Mouse (Mus musculus) small intestine, adult 2 months (tissue): ENCODE data around the gene A630001G21Rik.

Experiments used
- CTCF ChIP-seq: fragments of 200-500 bp; IDR thresholded peaks from 2 replicates; pipeline ENCODE4 v1.5.1; 2012; ENCODE audit warnings: low read depth, mild to moderate bottlenecking, control low read depth, inconsistent platforms, low read length, moderate library complexity, mixed read lengths; ENCODE audit not compliant: insufficient replicate concordance, insufficient read length; ENCODE audit errors: extremely low read depth
- POLR2A ChIP-seq: fragments of 200-500 bp; IDR thresholded peaks from 2 replicates; pipeline ENCODE4 v1.6.1; 2012; ENCODE audit warnings: low read depth, mild to moderate bottlenecking, control low read depth, inconsistent platforms, low read length, moderate library complexity

DNA sequence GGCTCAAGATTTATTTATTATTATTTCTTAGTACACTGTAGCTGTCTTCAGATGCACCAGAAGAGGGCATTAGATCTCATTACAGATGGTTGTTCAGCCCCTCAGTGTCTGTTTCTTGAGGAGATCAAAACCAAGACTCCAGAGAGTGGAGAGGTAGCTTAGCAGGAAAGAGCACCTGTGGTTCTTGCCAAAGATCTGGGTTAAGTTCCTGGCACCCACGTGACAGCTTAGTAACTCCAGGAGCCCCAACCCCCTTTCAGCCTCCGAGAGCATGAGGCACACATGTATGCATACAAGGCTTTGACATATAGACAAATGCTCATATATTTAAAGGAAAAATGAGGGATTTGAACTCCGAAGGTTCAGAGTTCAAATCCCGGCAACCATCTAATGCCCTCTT, 39.4 kb downstream of the A630001G21Rik start:
- TF ChIP-seq POLR2A (no peak), CTCF (no peak)
